Mouse (Mus musculus): ENCODE measurements around the gene Sod2.

GRCm38 (mm10) chr17:13009887-13010286 is 3.2 kb downstream of the Sod2 start:
- TF ChIP-seq CTCF (IDR thresholded peaks at IDR 0.05; ENCODE audit: low read depth) (peak; percentile 69), EP300 (IDR thresholded peaks at IDR 0.05; ENCODE audit: low read depth) (no peak)
